Mouse (Mus musculus) intestine, postnatal 0 days (tissue): ENCODE results near the gene Smco3. TPM values are rescaled to one million over a fixed set of nuclear protein-coding genes. Genes with fewer than 3 reads are reported as not detected.
A peak's percentile ranks its signal among the peaks of the same experiment; 100 is the strongest.

ENCODE experiments used
- ATAC-seq: fragments of 200-750 bp; cut with Nextera tagmentation; 2 replicates; pipeline ENCODE4 v1.8.0; 2017; ENCODE audit warnings: mild to moderate bottlenecking, moderate TSS enrichment, moderate library complexity
- H3K27ac ChIP-seq: fragments of 300-500 bp; sonication (generic); 2 replicates; pipeline ENCODE4 v1.5.1; 2014; ENCODE audit warnings: mild to moderate bottlenecking, low read depth, low read length, moderate library complexity
- H3K27me3 ChIP-seq: fragments of 300-500 bp; sonication (generic); replicated peaks from 2 replicates; pipeline ENCODE4 v1.6.1; 2014; ENCODE audit warnings: low read length, mixed read lengths; ENCODE audit not compliant: control insufficient read depth, insufficient read depth
- H3K36me3 ChIP-seq: fragments of 300-500 bp; sonication (generic); 2 replicates; pipeline ENCODE4 v1.6.1; 2014; ENCODE audit warnings: mild to moderate bottlenecking, moderate library complexity; ENCODE audit not compliant: control insufficient read depth, insufficient read depth
- H3K4me1 ChIP-seq: fragments of 300-500 bp; sonication (generic); replicated peaks from 2 replicates; pipeline ENCODE4 v1.6.1; 2014; ENCODE audit warnings: antibody characterized with exemption, low read length, mixed read lengths; ENCODE audit not compliant: control insufficient read depth, insufficient read depth
- H3K4me2 ChIP-seq: fragments of 300-500 bp; sonication (generic); replicated peaks from 2 replicates; pipeline ENCODE4 v1.6.1; 2014; ENCODE audit warnings: low read depth, mild to moderate bottlenecking, moderate library complexity
- H3K4me3 ChIP-seq: fragments of 300-500 bp; sonication (generic); 2 replicates; pipeline ENCODE4 v1.5.1; 2014; ENCODE audit warnings: low read depth, low read length
- H3K9ac ChIP-seq: fragments of 300-500 bp; sonication (generic); 2 replicates; pipeline ENCODE4 v1.6.1; 2014; ENCODE audit warnings: mild to moderate bottlenecking, low read depth, low read length
- H3K9me3 ChIP-seq: fragments of 300-500 bp; sonication (generic); 2 replicates; pipeline ENCODE4 v1.6.1; 2016; ENCODE audit warnings: mixed run types; ENCODE audit not compliant: control insufficient read depth
- CTCF ChIP-seq: sonication (generic); IDR thresholded peaks from 2 replicates; pipeline ENCODE4 v1.5.1; 2016; ENCODE audit warnings: low read depth, mild to moderate bottlenecking, control low read depth, antibody characterized with exemption, moderate library complexity
- whole genome bisulfite sequencing: fragments of 180-500 bp; shearing (Covaris S2); extraction: QIAGEN DNeasy Blood & Tissue Kit; methylation state at CpG from one replicate; pipeline ENCODE4 v1.1.7; 2014; 5-methylcytosine and 5-hydroxymethylcytosine counted together
- polyA plus RNA-seq: library from polyadenylated mRNA; unstranded; fragments of >200 nt; fragmentation: Nextera tagmentation; extraction: Ambion mirVana; gene quantifications from 2 replicates; pipeline ENCODE4 v1.2.1, GENCODE M21; 2015

Gene Smco3
- polyA plus RNA-seq, 1 experiment from 2014 or later = 1.3 TPM

DNA sequence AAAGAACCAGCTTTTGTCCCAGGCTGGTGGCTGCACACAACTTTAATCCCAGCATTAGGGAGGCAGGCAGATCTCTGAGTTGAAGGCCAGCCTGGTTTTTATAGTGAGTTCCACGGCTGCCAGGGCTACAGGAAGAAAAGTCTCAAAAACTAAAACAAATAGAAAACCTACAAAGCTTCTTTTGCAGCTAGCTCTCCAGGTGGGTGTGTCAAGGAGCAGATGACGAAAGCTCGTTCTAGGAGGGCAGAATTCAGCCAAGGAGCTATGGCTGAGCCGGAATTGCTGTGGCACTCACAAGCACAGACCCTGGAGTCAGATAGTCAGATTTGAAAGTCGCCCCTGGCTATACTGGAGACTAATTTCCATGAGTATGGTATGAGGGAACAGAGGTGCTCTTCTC, 28.4 kb downstream of the Smco3 start:
- Histone ChIP-seq H3K4me2 (peak overlapping the region; percentile 94), H3K9ac (no peak overlapping the region), H3K27ac (peak overlapping the region; percentile 70), H3K4me1 (peaks cover 17% of the 10 kb centered on the region; the same call in 1 of the 2 replicates), H3K9me3 (no peaks in the 10 kb centered on the region), H3K4me3 (no peak overlapping the region), H3K27me3 (no peaks in the 10 kb centered on the region), H3K36me3 (no peaks in the 10 kb centered on the region)
- WGBS = 38% methylated on average over 5 of the region's 5 CpGs
- TF ChIP-seq CTCF = no peak
- no peak for ATAC-seq

DNA sequence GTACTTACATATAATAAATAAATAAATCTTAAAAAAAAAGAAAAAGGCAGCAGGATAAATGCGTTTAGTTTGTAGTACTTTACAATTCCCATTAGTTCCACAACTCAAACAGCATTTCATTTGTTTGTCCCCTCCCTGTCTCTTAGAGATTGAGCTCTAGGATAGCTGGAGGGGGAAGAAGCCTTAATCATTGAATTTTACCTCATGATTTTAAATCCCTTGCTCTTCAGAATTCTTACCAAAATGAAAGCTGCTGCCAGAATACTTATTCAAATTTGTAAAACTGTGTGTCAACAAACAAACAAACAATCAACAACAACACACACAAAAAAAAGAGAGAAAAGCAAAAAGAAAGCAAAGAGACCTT, 29.9 kb downstream of the Smco3 start:
- H3K27ac ChIP-seq = no peak overlapping the region
- H3K9me3 ChIP-seq = no peaks in the 10 kb centered on the region
- no peak for TF ChIP-seq CTCF
- H3K4me2 ChIP-seq = peak overlapping the region; percentile 88; the same call in 1 of the 2 replicates
- H3K4me3 ChIP-seq = no peak overlapping the region
- WGBS = 73% methylated on average over 1 of the region's 1 CpGs
- H3K36me3 ChIP-seq = no peaks in the 10 kb centered on the region
- H3K9ac ChIP-seq = no peak overlapping the region
- H3K27me3 ChIP-seq = no peaks in the 10 kb centered on the region
- H3K4me1 ChIP-seq = 0 out of 2 replicates have a peak, but pooled peaks cover 11% of the 10 kb centered on the region
- ATAC-seq = no peak

DNA sequence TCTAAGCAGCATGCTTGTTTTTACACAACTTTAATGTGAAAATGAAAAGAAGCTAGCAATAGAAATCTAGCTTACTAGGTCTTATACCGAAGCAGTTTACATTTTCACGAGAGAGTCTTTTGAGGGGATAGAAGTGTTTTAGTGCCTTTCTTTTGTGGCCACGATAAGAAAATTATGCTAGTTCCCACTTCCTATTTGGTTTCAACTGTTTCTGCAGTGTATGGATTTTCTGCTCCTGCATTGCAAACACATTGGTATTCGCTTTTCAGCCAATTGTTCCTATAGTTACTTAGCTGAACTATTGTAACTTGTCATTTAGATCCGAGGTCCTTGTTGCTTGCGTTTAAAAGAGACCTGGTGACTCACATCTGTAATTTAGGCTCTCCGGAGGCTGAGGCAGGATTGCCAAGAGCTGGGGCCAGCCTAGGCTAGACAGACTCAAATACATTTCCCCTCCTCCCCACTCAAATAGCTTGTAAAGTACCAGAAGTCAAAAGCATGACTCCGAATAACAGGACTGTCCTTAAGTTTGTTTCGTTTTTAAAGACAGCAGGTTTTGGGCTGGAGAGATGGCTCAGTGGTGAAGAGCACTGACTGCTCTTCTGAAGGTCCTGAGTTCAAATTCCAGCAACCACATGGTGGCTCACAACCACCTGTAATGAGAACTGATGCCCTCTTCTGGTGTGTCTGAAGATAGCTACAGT, 30.4 kb downstream of the Smco3 start:
- TF ChIP-seq CTCF = peak; percentile 23; the same call in 1 of the 2 replicates
- 0 out of 2 replicates have a peak, but pooled peaks cover 7% of the 10 kb centered on the region for H3K4me1 ChIP-seq
- H3K36me3 ChIP-seq = no peaks in the 10 kb centered on the region
- peak overlapping the region; percentile 88 for H3K4me2 ChIP-seq
- ATAC-seq = no peak
- WGBS = 16% methylated on average over 9 of the region's 9 CpGs
- peak overlapping the region; percentile 99 for H3K27ac ChIP-seq
- no peak overlapping the region for H3K9ac ChIP-seq
- H3K9me3 ChIP-seq = no peaks in the 10 kb centered on the region
- peak overlapping the region; percentile 68 for H3K4me3 ChIP-seq
- H3K27me3 ChIP-seq = no peaks in the 10 kb centered on the region

DNA sequence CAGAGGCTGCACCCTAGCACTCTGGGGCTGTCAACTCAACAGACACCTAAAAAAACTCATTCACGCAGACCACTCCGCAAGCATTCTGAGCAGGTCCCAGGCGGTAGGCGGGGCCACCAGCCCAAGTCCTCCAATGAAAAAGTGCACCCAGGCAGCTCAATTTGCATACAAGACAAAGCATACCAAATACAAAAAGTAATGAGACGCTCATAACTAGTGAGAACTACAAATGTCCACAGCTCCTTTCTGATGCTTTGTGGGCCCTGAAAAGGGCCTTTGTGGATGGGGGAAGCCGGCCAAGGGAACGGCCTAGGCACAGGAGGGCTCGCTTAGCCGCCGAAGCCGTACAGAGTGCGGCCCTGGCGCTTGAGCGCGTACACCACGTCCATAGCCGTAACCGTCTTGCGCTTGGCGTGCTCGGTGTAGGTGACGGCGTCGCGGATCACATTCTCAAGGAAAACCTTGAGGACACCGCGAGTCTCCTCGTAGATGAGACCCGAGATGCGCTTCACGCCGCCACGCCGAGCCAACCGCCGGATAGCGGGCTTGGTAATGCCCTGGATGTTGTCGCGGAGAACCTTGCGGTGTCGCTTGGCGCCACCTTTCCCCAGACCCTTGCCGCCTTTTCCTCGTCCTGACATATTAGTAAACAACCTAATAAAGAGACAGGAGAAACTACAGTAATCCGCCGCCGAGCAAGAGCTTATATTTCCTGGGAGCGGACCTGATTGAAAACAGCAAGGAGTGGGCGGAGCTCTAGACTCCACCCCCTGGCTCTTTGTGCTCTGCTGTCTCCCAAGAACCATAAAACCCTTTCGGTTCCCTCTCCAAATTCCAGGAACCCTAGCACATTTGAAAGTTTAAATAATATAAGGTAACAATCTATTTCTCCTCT, 31.3 kb downstream of the Smco3 start, which contains the start of gene Hist4h4:
Gene Hist4h4, minus strand, starts transcription at position 677 of the 895 bp plus-strand sequence.
- ATAC-seq = peak; percentile 38
- Histone ChIP-seq H3K9ac (peak within 1 kb of the TSS; percentile 82), H3K27me3 (no peaks in the 10 kb centered on the region), H3K9me3 (no peaks in the 10 kb centered on the region), H3K4me3 (peak within 1 kb of the TSS; percentile 68), H3K4me2 (peak within 1 kb of the TSS; percentile 88), H3K4me1 (0 out of 2 replicates have a peak, but pooled peaks cover 7% of the 10 kb centered on the region), H3K27ac (peak within 1 kb of the TSS; percentile 99), H3K36me3 (no peaks in the 10 kb centered on the region)
- no peak for TF ChIP-seq CTCF
- under 1% methylated on average over 50 of the region's 50 CpGs for WGBS

DNA sequence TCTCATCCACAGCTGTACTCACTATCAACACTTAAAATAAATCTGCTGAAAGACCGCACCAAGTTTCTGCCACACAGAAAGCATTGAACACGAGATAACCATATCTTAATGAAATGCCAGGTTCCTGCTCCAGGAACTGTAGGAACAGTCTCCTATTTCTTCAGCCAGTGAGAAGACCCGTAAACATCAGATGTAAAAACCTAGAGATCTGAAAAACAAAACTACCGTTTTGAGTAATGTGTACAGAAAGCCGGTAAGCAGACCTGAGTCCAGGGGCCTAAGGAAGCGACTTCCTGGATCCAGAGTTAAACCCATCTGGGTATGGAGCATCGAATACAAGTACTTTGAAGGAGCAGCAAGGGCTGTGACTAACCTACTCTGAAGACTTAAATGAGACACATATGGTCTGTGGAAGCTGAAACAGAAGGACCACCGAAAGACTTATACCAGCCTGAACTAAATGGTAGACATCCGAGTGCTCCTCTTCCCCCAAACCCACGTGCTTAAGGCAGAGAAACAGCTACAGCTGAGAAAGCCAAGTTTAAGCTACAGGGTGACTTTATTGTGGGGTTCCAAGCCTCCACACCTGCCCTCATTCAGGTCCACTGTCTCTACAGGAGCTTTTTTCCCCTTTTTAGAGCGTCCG, 32.0 kb downstream of the Smco3 start:
- H3K9me3 ChIP-seq = no peaks in the 10 kb centered on the region
- no peak for ATAC-seq
- H3K27me3 ChIP-seq = no peaks in the 10 kb centered on the region
- H3K36me3 ChIP-seq = no peaks in the 10 kb centered on the region
- WGBS = 7% methylated on average over 12 of the region's 12 CpGs
- peak overlapping the region; percentile 99 for H3K27ac ChIP-seq
- 0 out of 2 replicates have a peak, but pooled peaks cover 7% of the 10 kb centered on the region for H3K4me1 ChIP-seq
- TF ChIP-seq CTCF = no peak
- peak overlapping the region; percentile 68 for H3K4me3 ChIP-seq
- H3K9ac ChIP-seq = peak overlapping the region; percentile 82
- H3K4me2 ChIP-seq = peak overlapping the region; percentile 88

DNA sequence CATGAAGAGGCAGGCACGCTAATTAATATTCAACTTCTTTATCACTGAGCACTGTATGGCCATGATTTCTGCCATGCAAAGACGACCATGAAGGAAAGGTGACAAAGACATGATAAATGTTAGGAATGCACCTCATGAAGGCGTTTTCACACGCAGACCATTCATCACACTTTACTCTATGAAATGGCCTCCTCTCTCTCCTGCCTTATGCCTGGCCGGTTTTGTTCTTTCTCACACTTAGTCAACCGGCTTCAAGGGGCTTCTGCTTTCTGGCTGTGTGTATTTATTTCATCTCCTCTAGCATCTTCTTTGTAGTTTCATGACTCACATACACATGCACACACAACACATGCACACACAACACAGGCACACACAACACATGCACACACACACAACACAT, 34.0 kb downstream of the Smco3 start:
- no peak overlapping the region for H3K27ac ChIP-seq
- H3K9ac ChIP-seq = no peak overlapping the region
- no peaks in the 10 kb centered on the region for H3K27me3 ChIP-seq
- no peak for ATAC-seq
- no peaks in the 10 kb centered on the region for H3K9me3 ChIP-seq
- H3K36me3 ChIP-seq = no peaks in the 10 kb centered on the region
- WGBS = 67% methylated on average over 6 of the region's 6 CpGs
- no peak overlapping the region for H3K4me3 ChIP-seq
- TF ChIP-seq CTCF = no peak
- H3K4me1 ChIP-seq = 0 out of 2 replicates have a peak, but pooled peaks cover 4% of the 10 kb centered on the region
- no peak overlapping the region for H3K4me2 ChIP-seq
